Mouse (Mus musculus): ENCODE measurements around the gene Eif3d. TPM values are rescaled to one million over a fixed set of nuclear protein-coding genes. Genes with fewer than 3 reads are reported as not detected.

Gene Eif3d
- polyA plus RNA-seq, 1 experiment from 2014 or later: 119 TPM

DNA sequence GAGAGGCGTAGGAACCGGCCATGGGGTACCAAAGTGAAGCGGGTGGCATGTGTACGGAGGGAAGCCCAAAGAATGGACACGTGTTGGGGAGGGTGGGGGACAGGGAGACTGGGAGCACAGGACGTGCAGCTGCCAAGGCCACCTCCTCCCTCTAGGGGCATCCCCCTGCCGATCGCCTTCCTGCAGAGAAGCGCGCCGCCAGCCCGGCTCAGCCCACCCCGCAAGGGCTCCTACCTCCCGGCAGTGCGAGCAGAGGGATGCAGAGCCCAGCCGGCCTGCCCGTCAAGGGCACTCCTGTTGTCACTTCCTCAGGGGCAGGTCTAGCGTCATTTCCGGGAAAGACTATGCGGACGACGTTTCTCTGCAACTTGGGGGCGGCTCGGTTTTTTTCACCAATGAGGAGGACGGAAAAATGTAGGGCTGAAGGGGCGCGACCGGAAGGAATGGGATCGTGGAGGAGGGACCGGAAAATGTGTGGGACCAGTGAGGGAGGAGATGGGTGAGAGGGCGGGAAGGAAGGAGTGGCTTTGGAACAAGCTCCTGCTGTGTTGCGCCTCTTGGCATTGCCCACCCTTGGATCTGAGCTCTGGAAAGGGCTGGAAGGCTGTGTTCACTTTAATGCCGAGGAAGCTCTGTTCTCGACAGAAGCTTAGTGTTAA lies 41.8 kb downstream of the Eif3d start, which contains the start of gene Txn2:
TSS of gene Txn2 (minus strand) at position 334 of the 659 bp plus-strand sequence.
- Histone ChIP-seq H3K27me3 (ENCODE audit: control insufficient read depth, insufficient read depth, low read depth, low read length) (no peaks in the 10 kb centered on the region), H3K4me2 (ENCODE audit: low read depth, low read length) (peak within 1 kb of the TSS; percentile 87), H3K36me3 (ENCODE audit: control insufficient read depth, insufficient read depth) (peaks cover 11% of the 10 kb centered on the region), H3K27ac (ENCODE audit: low read length) (peak within 1 kb of the TSS; percentile 91), H3K4me3 (ENCODE audit: low read depth, low read length) (peak within 1 kb of the TSS; percentile 86), H3K9me3 (replicated peaks; ENCODE audit: control insufficient read depth, low read length) (no peaks in the 10 kb centered on the region), H3K9ac (ENCODE audit: low read depth, low read length) (peak within 1 kb of the TSS; percentile 79), H3K4me1 (ENCODE audit: control insufficient read depth, low read depth, low read length) (peaks cover 48% of the 10 kb centered on the region)
- under 1% methylated on average over 34 of the region's 34 CpGs for WGBS (ENCODE audit: insufficient replicate concordance)
- ATAC-seq (ENCODE audit: low read depth): peak; percentile 90

DNA sequence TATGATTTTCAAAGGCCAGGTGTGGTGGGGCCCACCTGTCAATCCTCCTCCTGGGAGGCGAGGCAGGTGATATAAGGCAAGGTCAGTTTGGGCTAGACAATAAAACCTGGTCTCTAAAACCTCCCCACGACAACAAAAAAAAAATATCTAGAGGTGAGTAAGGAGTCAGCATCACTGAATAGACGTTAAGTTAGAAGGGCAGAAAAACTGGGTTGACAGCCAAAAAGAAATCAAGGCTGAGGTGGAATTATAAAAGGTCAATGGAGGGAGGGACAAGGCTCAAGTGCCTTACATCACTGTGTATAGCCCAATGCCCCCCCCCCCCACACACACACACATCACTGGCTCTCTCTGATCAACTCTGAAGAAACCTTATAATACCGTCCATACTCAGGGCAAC lies 42.5 kb downstream of the Eif3d start:
- Histone ChIP-seq H3K27me3 (ENCODE audit: control insufficient read depth, insufficient read depth, low read depth, low read length) (no peaks in the 10 kb centered on the region), H3K4me2 (ENCODE audit: low read depth, low read length) (peak overlapping the region; percentile 87), H3K4me3 (ENCODE audit: low read depth, low read length) (peak overlapping the region; percentile 86), H3K9ac (ENCODE audit: low read depth, low read length) (peak overlapping the region; percentile 78), H3K27ac (ENCODE audit: low read length) (peak overlapping the region; percentile 87), H3K36me3 (ENCODE audit: control insufficient read depth, insufficient read depth) (peaks cover 15% of the 10 kb centered on the region), H3K9me3 (replicated peaks; ENCODE audit: control insufficient read depth, low read length) (no peaks in the 10 kb centered on the region), H3K4me1 (ENCODE audit: control insufficient read depth, low read depth, low read length) (peaks cover 44% of the 10 kb centered on the region)
- WGBS (ENCODE audit: insufficient replicate concordance): 13% methylated on average over 4 of the region's 4 CpGs
- no peak for ATAC-seq (ENCODE audit: low read depth)

DNA sequence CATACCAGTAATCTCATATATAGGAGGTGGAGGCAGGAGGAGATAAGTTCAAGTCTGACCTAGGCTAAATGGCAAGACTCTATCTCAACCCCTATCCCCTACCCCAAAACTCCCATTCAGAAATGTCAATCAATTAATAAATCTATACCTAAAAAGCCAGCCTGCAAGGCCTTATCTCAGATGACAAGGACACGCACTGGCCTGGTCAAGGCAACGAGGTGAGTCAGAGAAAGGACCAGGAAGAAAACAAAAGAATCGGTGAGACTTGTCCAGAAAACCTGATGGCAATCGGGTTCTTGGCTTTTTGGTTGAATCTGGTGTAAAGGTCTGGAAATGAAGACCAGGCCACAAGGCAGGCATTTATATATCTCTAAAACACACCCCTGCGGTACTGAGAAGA lies 43.7 kb downstream of the Eif3d start:
- Histone ChIP-seq H3K9ac (ENCODE audit: low read depth, low read length) (no peak overlapping the region), H3K9me3 (replicated peaks; ENCODE audit: control insufficient read depth, low read length) (no peaks in the 10 kb centered on the region), H3K27ac (ENCODE audit: low read length) (no peak overlapping the region; the same call in 1 of the 2 replicates), H3K4me1 (ENCODE audit: control insufficient read depth, low read depth, low read length) (peaks cover 43% of the 10 kb centered on the region), H3K36me3 (ENCODE audit: control insufficient read depth, insufficient read depth) (peaks cover 15% of the 10 kb centered on the region), H3K4me2 (ENCODE audit: low read depth, low read length) (peak overlapping the region; percentile 87), H3K4me3 (ENCODE audit: low read depth, low read length) (no peak overlapping the region), H3K27me3 (ENCODE audit: control insufficient read depth, insufficient read depth, low read depth, low read length) (no peaks in the 10 kb centered on the region)
- WGBS (ENCODE audit: insufficient replicate concordance): 69% methylated on average over 5 of the region's 5 CpGs
- no peak for ATAC-seq (ENCODE audit: low read depth)

DNA sequence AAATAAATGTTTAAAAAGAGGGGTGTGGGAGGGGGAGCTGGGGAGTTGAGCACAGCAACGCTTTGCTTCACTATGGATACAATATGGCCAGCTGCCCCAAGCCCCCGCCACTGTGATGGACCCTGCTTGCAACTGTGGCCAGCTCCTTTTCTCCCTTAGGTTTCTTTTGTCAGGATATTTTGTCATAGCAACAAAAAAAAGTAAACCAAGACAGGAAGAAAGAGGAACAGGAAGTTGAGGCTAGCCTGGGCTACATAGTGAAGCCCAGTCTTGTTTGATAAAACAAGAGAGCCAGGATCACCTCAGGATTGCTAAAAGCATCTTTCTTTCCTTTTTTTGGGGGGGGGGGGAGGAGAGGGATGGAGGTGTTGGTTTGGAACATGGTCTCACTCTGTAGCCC lies 45.4 kb downstream of the Eif3d start:
- H3K4me2 ChIP-seq (ENCODE audit: low read depth, low read length): no peak overlapping the region
- peaks cover 15% of the 10 kb centered on the region for H3K36me3 ChIP-seq (ENCODE audit: control insufficient read depth, insufficient read depth)
- H3K27me3 ChIP-seq (ENCODE audit: control insufficient read depth, insufficient read depth, low read depth, low read length): no peaks in the 10 kb centered on the region
- no peaks in the 10 kb centered on the region for H3K9me3 ChIP-seq (replicated peaks; ENCODE audit: control insufficient read depth, low read length)
- WGBS (ENCODE audit: insufficient replicate concordance): 85% methylated on average over 2 of the region's 2 CpGs
- H3K27ac ChIP-seq (ENCODE audit: low read length): no peak overlapping the region
- ATAC-seq (ENCODE audit: low read depth): no peak
- H3K9ac ChIP-seq (ENCODE audit: low read depth, low read length): no peak overlapping the region
- no peak overlapping the region for H3K4me3 ChIP-seq (ENCODE audit: low read depth, low read length)
- H3K4me1 ChIP-seq (ENCODE audit: control insufficient read depth, low read depth, low read length): peaks cover 32% of the 10 kb centered on the region

DNA sequence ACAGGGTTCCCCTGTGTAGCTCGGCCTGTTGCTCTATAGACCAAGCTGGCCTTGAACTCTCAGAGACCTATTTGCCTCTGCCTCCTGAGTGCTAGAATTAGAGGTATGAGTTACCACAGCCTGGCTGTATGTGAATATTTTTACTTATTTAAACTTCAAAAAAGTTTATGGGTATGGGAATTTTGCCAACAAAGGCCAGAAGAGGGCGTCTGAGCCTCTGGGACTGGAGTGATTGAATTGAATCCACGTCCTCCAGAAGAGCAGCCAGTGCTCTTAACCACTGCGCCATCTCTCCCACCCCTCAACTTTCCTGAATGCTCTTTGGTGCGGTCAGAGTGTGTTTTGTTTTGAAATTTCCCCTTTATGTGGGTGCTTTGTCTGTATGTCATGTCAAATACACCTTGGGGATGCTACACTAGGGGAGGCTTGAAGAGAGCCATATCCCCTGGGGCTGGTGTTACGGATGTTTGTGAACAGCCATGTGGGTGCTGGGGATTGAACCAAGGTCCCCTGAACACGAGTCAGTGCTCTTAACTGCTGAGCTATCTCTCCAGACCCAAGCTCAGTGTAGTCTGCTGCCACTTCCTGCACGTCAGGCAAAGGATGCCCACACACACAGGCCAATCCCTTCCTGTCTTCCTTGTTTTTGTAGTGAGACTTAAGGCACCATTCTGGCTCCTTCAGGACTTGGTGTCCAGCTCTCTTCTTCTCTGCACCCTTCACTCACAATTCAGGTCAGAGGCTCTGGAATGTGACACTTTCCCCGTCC lies 47.2 kb downstream of the Eif3d start:
- Histone ChIP-seq H3K4me1 (ENCODE audit: control insufficient read depth, low read depth, low read length) (peaks cover 21% of the 10 kb centered on the region), H3K27me3 (ENCODE audit: control insufficient read depth, insufficient read depth, low read depth, low read length) (no peaks in the 10 kb centered on the region), H3K4me3 (ENCODE audit: low read depth, low read length) (no peak overlapping the region), H3K27ac (ENCODE audit: low read length) (peak overlapping the region; percentile 66), H3K36me3 (ENCODE audit: control insufficient read depth, insufficient read depth) (peaks cover 21% of the 10 kb centered on the region), H3K4me2 (ENCODE audit: low read depth, low read length) (no peak overlapping the region), H3K9me3 (replicated peaks; ENCODE audit: control insufficient read depth, low read length) (no peaks in the 10 kb centered on the region), H3K9ac (ENCODE audit: low read depth, low read length) (no peak overlapping the region)
- no peak for ATAC-seq (ENCODE audit: low read depth)
- 63% methylated on average over 9 of the region's 9 CpGs for WGBS (ENCODE audit: insufficient replicate concordance)

DNA sequence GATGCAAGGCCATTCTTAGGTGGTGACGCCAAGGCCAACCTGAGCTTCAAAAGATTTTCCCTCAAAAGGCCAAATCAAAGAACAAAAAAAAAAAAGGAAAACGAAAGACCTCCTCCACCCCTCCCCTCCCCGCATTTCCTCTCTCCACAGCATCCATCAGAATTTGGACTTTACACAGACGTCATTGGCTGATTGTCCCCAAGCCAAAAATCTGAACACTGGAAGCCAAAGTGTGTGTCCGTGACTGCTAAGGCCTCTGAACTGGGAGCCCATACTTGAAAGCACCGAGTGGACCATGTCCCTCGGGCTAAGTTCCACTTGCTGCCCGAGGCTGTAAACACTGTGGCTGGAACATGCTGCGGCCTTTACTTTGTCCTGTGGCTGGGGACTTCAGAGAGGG lies 47.9 kb downstream of the Eif3d start:
- no peaks in the 10 kb centered on the region for H3K27me3 ChIP-seq (ENCODE audit: control insufficient read depth, insufficient read depth, low read depth, low read length)
- no peak overlapping the region for H3K4me3 ChIP-seq (ENCODE audit: low read depth, low read length)
- peak overlapping the region; percentile 66 for H3K27ac ChIP-seq (ENCODE audit: low read length)
- no peaks in the 10 kb centered on the region for H3K9me3 ChIP-seq (replicated peaks; ENCODE audit: control insufficient read depth, low read length)
- peaks cover 17% of the 10 kb centered on the region for H3K4me1 ChIP-seq (ENCODE audit: control insufficient read depth, low read depth, low read length)
- no peak overlapping the region for H3K9ac ChIP-seq (ENCODE audit: low read depth, low read length)
- 66% methylated on average over 9 of the region's 9 CpGs for WGBS (ENCODE audit: insufficient replicate concordance)
- H3K4me2 ChIP-seq (ENCODE audit: low read depth, low read length): no peak overlapping the region
- ATAC-seq (ENCODE audit: low read depth): peak; percentile 85
- H3K36me3 ChIP-seq (ENCODE audit: control insufficient read depth, insufficient read depth): peaks cover 23% of the 10 kb centered on the region

DNA sequence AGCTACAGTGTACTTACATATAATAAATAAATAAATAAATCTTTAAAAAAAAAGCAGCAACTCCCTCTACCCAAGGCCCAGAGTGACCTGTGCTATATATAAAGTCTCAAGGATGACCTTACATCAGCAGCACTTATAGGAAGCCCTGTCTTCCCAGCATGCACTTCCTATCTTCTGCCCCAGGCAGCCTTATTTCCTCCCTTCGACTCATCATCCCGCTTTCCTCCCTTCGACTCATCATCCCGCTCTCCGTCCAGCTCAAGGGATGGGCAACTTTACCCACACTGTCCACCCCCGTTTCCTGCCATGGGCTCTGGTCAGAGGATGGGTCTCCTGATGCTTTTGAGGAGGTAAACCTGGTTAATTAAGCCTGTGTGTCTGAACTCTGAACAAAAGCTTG lies 49.0 kb downstream of the Eif3d start:
- Histone ChIP-seq H3K9me3 (replicated peaks; ENCODE audit: control insufficient read depth, low read length) (no peaks in the 10 kb centered on the region), H3K27ac (ENCODE audit: low read length) (peak overlapping the region; percentile 57), H3K36me3 (ENCODE audit: control insufficient read depth, insufficient read depth) (peaks cover 21% of the 10 kb centered on the region), H3K4me1 (ENCODE audit: control insufficient read depth, low read depth, low read length) (peaks cover 10% of the 10 kb centered on the region), H3K4me3 (ENCODE audit: low read depth, low read length) (no peak overlapping the region), H3K9ac (ENCODE audit: low read depth, low read length) (no peak overlapping the region; the same call in 1 of the 2 replicates), H3K4me2 (ENCODE audit: low read depth, low read length) (no peak overlapping the region), H3K27me3 (ENCODE audit: control insufficient read depth, insufficient read depth, low read depth, low read length) (no peaks in the 10 kb centered on the region)
- no peak for ATAC-seq (ENCODE audit: low read depth)
- 76% methylated on average over 6 of the region's 6 CpGs for WGBS (ENCODE audit: insufficient replicate concordance)

DNA sequence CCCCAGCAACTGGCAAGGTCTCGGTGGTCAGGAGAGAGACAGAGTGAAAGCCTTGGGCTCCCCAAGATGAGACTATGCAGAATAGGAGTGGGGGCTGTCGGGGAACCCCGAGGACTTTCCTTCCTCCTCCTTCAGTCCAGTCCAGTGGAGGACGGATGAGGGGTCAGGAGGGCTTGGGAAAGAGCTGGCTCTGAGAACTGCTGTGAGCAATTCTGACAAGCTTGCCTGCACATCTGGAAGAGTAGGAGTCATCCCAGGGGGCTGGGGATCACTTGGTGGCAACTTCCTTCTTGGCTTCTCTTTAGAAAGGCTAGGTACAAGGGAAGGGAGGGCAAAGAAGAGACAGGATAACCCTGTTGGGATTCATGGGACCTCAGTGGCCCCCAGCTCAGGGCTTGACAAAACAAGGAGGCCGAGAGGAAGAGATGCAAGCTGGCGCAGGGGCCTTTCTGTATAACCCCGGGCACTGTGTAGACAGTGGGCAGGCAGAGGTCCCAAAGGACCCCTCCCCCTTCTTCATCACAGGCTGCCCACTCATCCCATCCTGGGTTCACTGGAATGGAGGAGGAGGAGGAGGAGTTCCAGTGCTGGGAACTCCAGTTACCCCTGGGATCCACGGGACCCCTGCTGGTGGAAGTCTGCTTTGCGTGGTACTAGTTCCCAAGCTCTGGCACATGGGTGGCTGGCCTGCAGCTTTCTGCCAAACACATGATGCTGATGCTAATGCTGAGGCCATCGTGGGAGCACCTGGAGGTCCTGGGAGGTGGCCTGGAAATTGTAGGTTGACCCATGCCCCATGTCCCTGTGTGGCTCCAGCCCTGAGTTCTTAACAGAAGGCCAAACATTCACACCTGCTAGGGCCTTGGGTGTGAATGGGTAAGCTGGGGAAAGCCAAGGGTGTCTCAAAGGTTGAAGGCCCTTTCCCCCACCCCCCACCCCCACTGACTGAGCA lies 49.8 kb downstream of the Eif3d start:
- Histone ChIP-seq H3K9me3 (replicated peaks; ENCODE audit: control insufficient read depth, low read length) (no peaks in the 10 kb centered on the region), H3K27ac (ENCODE audit: low read length) (no peak overlapping the region), H3K9ac (ENCODE audit: low read depth, low read length) (no peak overlapping the region), H3K27me3 (ENCODE audit: control insufficient read depth, insufficient read depth, low read depth, low read length) (no peaks in the 10 kb centered on the region), H3K4me3 (ENCODE audit: low read depth, low read length) (no peak overlapping the region), H3K36me3 (ENCODE audit: control insufficient read depth, insufficient read depth) (peaks cover 19% of the 10 kb centered on the region), H3K4me2 (ENCODE audit: low read depth, low read length) (no peak overlapping the region), H3K4me1 (ENCODE audit: control insufficient read depth, low read depth, low read length) (peaks cover 8% of the 10 kb centered on the region)
- no peak for ATAC-seq (ENCODE audit: low read depth)
- 77% methylated on average over 10 of the region's 10 CpGs for WGBS (ENCODE audit: insufficient replicate concordance)
